Mouse (Mus musculus) heart, embryonic 12.5 days (tissue): ENCODE results near the gene Bcl6. TPM values are rescaled to one million over a fixed set of nuclear protein-coding genes. Genes with fewer than 3 reads are reported as not detected.

ENCODE experiments used
- ATAC-seq: fragments of 200-750 bp; cut with Nextera tagmentation; 2 replicates; pipeline ENCODE4 v1.8.0; 2017; ENCODE audit warnings: moderate TSS enrichment, moderate library complexity; ENCODE audit not compliant: insufficient number of reproducible peaks, low FRiP score
- H3K27ac ChIP-seq: fragments of 300-500 bp; sonication (generic); 2 replicates; pipeline ENCODE4 v1.5.1; 2016; ENCODE audit warnings: mild to moderate bottlenecking, moderate library complexity; ENCODE audit not compliant: poor library complexity, severe bottlenecking
- H3K27me3 ChIP-seq: fragments of 300-500 bp; sonication (generic); replicated peaks from 2 replicates; pipeline ENCODE4 v1.6.1; 2016; ENCODE audit warnings: mild to moderate bottlenecking, moderate library complexity
- H3K36me3 ChIP-seq: fragments of 300-500 bp; sonication (generic); 2 replicates; pipeline ENCODE4 v1.6.1; 2016; ENCODE audit warnings: mild to moderate bottlenecking, moderate library complexity
- H3K4me1 ChIP-seq: fragments of 300-500 bp; sonication (generic); replicated peaks from 2 replicates; pipeline ENCODE4 v1.6.1; 2016; ENCODE audit warnings: mild to moderate bottlenecking
- H3K4me2 ChIP-seq: fragments of 300-500 bp; sonication (generic); 2 replicates; pipeline ENCODE4 v1.6.1; 2016; ENCODE audit warnings: mild to moderate bottlenecking, moderate library complexity
- H3K4me3 ChIP-seq: fragments of 300-500 bp; sonication (generic); 2 replicates; pipeline ENCODE4 v1.5.1; 2016; ENCODE audit warnings: mild to moderate bottlenecking
- H3K9ac ChIP-seq: fragments of 300-500 bp; sonication (generic); 2 replicates; pipeline ENCODE4 v1.6.1; 2016; ENCODE audit warnings: mild to moderate bottlenecking, moderate library complexity
- H3K9me3 ChIP-seq: fragments of 300-500 bp; sonication (generic); replicated peaks from 2 replicates; pipeline ENCODE4 v1.6.1; 2016; ENCODE audit warnings: mild to moderate bottlenecking, moderate library complexity
- WGBS: fragments of 180-500 bp; shearing (Covaris S2); methylation state at CpG from one replicate; pipeline ENCODE4 v1.1.7; 2016; 5-methylcytosine and 5-hydroxymethylcytosine counted together
- polyA plus RNA-seq: library from polyadenylated mRNA; unstranded; fragments of >200 nt; fragmentation: Nextera tagmentation; extraction: Ambion mirVana; gene quantifications from 2 replicates; pipeline ENCODE4 v1.2.1, GENCODE M21; 2016

The Bcl6 gene
- polyA plus RNA-seq, 1 experiment from 2014 or later: 0.24 TPM

DNA sequence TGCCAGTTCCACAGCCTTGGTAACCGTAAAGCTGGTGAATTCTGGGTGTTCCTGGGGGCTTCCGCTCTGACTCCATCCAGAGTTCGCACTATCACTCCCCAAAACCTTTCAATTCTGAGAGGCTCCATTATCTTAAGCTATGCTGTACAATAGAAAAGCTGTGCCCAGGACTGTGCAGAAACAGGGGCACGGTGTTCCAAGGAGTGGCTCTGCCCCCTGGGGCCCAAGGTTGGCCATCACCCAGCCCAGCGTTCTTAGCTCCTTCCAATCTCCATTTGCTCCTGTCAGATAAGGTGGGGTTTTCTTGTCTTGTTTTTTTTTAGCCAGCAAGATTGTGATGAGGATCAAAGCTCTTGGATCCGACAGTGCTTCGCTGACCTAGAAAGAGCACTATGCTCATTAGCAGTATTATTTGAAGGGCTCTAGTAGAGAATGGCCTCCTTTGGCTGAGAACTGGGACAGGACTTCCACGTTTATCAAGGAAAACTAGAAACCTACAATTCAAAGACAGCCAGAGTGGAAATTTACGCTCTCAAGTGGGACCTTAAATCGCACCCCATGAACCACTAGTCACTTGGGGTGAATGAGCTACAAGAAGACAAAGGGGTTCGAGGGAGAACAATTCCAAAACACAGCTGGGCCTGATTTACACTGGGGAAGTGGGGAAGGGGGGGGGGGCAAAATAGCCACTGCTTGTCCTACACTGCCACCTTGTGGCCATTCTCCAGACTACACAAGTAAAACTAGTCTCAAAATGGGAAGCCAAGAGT is 35.3 kb downstream of the Bcl6 start:
- Histone ChIP-seq H3K9ac (no peak overlapping the region), H3K9me3 (0 out of 2 replicates have a peak, but pooled peaks cover 2% of the 10 kb centered on the region), H3K27me3 (no peaks in the 10 kb centered on the region), H3K4me1 (no peaks in the 10 kb centered on the region), H3K36me3 (no peaks in the 10 kb centered on the region), H3K4me3 (no peak overlapping the region), H3K27ac (no peak overlapping the region), H3K4me2 (no peak overlapping the region)
- ATAC-seq: no peak
- 39% methylated on average over 11 of the region's 11 CpGs for WGBS

DNA sequence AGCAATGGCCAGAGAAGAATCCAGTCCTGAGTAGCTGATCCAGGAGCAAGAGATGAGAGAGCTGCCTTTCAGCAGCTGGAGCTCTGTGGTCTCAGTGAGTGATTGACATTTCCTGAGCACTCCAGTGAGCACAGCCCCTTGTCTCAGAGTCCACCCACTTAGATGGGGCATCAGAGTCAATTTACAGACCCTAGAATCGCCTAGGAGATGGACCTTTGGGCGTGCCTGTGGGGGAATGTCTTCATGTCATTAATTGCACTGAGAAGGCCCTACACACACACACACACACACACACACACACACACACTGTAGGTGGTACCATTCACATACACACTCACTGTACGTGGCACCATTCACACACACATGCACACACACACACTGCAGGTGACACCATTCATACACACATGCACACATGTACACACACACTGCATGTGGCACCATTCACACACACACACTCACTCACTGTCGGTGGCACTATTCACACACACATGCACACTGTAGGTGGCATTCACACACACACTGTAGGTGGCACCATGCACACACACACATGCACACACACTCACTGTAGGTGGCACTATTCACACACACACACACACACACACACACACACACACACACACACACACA is 36.4 kb downstream of the Bcl6 start:
- Histone ChIP-seq H3K9ac (no peak overlapping the region), H3K4me1 (no peaks in the 10 kb centered on the region), H3K36me3 (no peaks in the 10 kb centered on the region), H3K9me3 (0 out of 2 replicates have a peak, but pooled peaks cover 5% of the 10 kb centered on the region), H3K4me2 (no peak overlapping the region), H3K27me3 (no peaks in the 10 kb centered on the region), H3K27ac (no peak overlapping the region), H3K4me3 (no peak overlapping the region)
- no peak for ATAC-seq
- 70% methylated on average over 4 of the region's 4 CpGs for WGBS

DNA sequence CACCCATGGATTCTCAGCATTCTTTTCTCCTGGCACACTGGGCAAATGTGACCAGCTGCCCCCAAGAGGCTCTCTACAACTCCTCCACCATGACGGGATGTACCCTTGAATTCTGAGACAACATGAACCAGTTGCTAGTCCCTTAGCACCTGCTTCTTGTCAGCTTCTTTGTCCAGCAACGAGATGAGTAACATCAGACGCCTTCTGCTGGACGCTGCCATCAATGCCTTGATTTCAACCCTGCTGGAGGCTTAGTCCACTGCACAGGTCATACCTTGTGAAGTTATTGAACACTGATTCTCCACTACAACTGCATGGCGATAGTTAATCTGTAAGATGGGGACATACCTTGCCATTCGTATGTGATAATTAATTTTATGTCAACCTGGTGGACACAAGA is 41.0 kb downstream of the Bcl6 start:
- Histone ChIP-seq H3K27ac (no peak overlapping the region), H3K9me3 (0 out of 2 replicates have a peak, but pooled peaks cover 5% of the 10 kb centered on the region), H3K4me1 (no peaks in the 10 kb centered on the region), H3K36me3 (no peaks in the 10 kb centered on the region), H3K4me2 (no peak overlapping the region), H3K4me3 (no peak overlapping the region), H3K27me3 (no peaks in the 10 kb centered on the region), H3K9ac (no peak overlapping the region)
- no peak for ATAC-seq
- 82% methylated on average over 6 of the region's 6 CpGs for WGBS

DNA sequence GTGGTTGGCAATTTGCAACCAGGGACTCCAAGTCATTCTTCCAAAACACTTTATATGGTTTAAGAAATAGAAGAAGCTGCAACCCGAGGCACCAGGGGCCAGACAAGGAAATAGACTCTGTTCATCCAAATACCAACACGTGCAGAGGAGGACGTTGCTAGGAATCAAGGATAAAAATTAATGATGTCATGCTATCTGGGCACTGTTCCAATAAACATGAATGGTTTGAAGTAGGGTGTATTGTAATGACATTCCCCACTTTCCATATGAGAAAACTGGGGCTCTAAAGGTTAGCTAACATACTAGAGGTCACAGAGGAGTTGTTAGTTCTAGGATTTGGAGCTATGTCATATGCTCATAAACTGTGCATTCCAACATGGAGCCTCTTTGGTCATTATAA is 43.9 kb downstream of the Bcl6 start:
- Histone ChIP-seq H3K9ac (no peak overlapping the region), H3K27me3 (no peaks in the 10 kb centered on the region), H3K4me1 (no peaks in the 10 kb centered on the region), H3K4me3 (no peak overlapping the region), H3K4me2 (no peak overlapping the region), H3K36me3 (no peaks in the 10 kb centered on the region), H3K27ac (no peak overlapping the region), H3K9me3 (0 out of 2 replicates have a peak, but pooled peaks cover 5% of the 10 kb centered on the region)
- no peak for ATAC-seq
- 40% methylated on average over 3 of the region's 3 CpGs for WGBS

DNA sequence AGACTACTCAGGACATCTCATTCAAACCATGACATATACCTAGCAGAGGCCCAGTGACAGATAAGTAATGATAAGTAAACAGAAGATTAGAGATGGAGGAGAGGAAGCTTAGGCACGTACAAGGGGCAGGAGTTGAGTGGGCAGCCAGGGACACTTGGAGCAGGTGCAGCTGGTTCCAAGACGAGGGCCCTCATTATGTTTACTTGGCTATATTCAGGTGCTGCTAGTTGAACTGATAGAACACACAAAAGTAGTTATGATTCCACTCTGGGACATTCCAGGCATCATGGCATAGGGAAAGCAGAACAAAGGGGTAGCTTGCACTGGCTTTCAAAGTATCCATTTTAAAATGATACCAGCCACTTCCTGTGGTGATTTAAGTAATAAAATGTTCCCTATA is 54.3 kb downstream of the Bcl6 start:
- Histone ChIP-seq H3K27me3 (0 out of 2 replicates have a peak, but pooled peaks cover 5% of the 10 kb centered on the region), H3K4me2 (no peak overlapping the region), H3K9ac (no peak overlapping the region), H3K9me3 (no peaks in the 10 kb centered on the region), H3K4me3 (no peak overlapping the region), H3K27ac (no peak overlapping the region), H3K4me1 (peaks cover 4% of the 10 kb centered on the region; the same call in 1 of the 2 replicates), H3K36me3 (no peaks in the 10 kb centered on the region)
- no peak for ATAC-seq
- WGBS: 61% methylated on average over 2 of the region's 2 CpGs

DNA sequence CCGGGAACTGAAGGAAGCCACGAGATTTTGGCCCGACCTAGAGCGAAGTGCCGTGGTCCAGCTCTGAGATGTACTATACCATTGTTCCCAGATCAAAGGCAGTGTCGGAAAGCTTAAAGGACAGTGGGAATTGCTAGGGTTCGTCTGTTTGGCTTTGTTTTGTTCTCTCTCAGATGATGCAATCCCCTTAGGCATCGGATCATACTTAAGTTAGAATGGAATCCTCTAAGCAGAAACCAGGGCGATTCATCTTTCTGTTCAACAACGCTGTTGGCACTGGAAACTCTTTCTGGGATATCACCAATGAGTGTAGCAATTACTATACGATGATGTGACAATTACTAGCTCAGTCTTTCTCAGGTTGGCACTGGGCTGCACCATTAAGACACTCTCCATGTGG is 56.4 kb downstream of the Bcl6 start, which contains the start of gene Rtp2:
Rtp2 (minus strand) TSS at position 101 of the 400 bp plus-strand sequence.
- no peak within 1 kb of the TSS for H3K27ac ChIP-seq

DNA sequence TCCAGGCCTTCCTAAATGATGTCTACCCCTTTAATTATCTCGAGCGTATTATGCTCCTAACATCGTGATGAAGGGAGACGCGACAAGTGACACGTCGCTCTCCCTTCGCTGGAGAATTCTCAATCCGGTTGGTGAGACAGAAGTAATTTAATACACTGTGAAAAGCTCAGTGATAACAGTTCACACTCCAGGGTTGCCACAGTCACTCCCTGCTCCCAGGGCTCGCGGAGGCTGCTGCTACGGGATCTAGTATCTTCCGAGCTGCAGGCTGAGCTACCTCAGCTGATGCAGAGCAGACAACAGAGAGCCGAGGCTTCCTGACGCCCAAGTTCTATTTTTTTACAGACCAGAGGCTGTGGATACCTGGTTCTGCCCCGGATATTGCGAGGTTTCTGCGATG is 57.4 kb downstream of the Bcl6 start:
- H3K4me3 ChIP-seq: no peak overlapping the region
- ATAC-seq: no peak
- no peaks in the 10 kb centered on the region for H3K36me3 ChIP-seq
- H3K27me3 ChIP-seq: 0 out of 2 replicates have a peak, but pooled peaks cover 10% of the 10 kb centered on the region
- H3K4me2 ChIP-seq: peak overlapping the region; percentile 57
- H3K4me1 ChIP-seq: peaks cover 4% of the 10 kb centered on the region; the same call in 1 of the 2 replicates
- no peak overlapping the region for H3K9ac ChIP-seq
- no peaks in the 10 kb centered on the region for H3K9me3 ChIP-seq
- no peak overlapping the region for H3K27ac ChIP-seq
- WGBS: 29% methylated on average over 18 of the region's 18 CpGs

More for the DNA sequence above, 56.4 kb downstream of the Bcl6 start, which contains the start of gene Rtp2:
- whole genome bisulfite sequencing: 84% methylated on average over 11 of the region's 11 CpGs
- Histone ChIP-seq H3K4me2 (peak within 1 kb of the TSS; percentile 57), H3K4me1 (peaks cover 4% of the 10 kb centered on the region; the same call in 1 of the 2 replicates), H3K9ac (no peak within 1 kb of the TSS), H3K9me3 (no peaks in the 10 kb centered on the region), H3K27me3 (0 out of 2 replicates have a peak, but pooled peaks cover 7% of the 10 kb centered on the region), H3K4me3 (no peak within 1 kb of the TSS), H3K36me3 (no peaks in the 10 kb centered on the region)
- no peak for ATAC-seq

DNA sequence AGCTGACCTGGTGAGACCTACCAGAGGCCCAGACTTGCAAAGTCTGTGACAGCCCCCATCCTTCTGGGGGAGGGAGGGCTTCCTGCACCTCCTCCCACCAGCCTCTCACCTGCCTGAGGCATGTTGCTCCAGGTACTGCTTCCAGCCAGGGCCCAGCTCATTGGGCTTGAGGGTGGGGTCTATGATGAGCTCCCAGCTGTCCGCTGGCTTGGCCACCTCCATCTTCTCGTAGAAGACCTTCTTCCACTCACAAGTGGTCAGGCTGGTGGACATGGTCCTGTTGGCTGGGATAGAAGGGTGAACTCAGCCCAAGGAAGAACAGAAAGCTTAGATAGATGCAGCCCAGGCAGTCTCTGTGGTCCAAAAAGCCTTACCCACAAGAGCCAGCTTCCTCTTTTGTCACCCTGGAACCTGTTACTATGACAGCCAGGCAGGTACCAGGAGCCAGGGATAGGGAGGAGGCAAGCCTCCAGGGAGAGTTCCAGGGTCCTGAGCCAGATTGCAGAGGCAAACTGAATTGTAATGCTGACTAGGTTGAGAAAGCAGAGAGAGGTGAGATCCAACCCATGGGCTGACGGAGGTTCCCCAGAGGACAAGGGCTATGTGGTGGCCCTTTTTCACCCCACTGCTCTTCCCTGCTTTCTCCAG is 58.1 kb downstream of the Bcl6 start:
- no peak overlapping the region for H3K9ac ChIP-seq
- peaks cover 4% of the 10 kb centered on the region; the same call in 1 of the 2 replicates for H3K4me1 ChIP-seq
- ATAC-seq: no peak
- H3K36me3 ChIP-seq: no peaks in the 10 kb centered on the region
- H3K4me2 ChIP-seq: peak overlapping the region; percentile 57
- no peak overlapping the region for H3K4me3 ChIP-seq
- 0 out of 2 replicates have a peak, but pooled peaks cover 10% of the 10 kb centered on the region for H3K27me3 ChIP-seq
- H3K27ac ChIP-seq: no peak overlapping the region
- H3K9me3 ChIP-seq: no peaks in the 10 kb centered on the region
- WGBS: 79% methylated on average over 3 of the region's 3 CpGs

DNA sequence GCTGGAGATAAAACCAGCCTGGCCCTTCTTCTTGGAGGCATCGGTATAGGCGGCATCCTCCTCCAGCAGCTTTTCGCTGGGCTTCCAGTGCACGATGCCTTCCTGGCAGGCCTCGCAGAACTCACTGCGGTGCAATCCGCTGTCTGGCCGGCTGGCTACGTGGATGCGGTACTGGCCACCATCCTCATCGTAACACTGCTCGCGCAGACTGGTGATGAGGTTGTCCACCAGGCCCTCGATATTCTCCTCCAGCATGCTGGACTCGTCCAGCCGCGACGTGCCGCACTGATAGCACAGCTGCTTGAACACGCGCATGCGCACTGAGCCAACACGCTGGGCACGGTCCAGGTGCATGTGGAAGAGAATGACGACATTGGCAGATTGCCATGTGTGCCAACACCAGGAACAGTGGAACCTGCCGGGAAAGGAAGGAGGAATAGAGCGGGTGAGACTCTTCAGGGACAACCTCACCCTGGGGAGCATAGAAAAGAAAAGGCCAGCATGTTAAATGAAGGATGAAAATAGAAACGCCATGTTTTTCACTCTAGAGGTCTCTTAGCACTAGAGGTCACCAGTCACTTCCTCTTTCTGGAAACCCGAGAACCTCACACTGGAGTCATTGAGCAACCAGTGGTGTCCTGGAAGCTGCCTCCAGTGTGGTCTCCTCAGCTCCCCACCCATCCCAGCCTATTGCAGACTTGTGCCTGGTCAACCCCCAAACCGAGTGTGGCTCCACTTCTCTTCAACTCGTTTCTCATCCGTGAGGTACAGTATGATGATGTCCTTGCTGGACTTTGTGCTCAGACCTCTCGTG is 61.1 kb downstream of the Bcl6 start:
- no peak; the same call in 1 of the 2 replicates for ATAC-seq
- 0 out of 2 replicates have a peak, but pooled peaks cover 10% of the 10 kb centered on the region for H3K27me3 ChIP-seq
- H3K36me3 ChIP-seq: no peaks in the 10 kb centered on the region
- no peaks in the 10 kb centered on the region for H3K9me3 ChIP-seq
- 89% methylated on average over 33 of the region's 33 CpGs for WGBS
- H3K4me2 ChIP-seq: no peak overlapping the region
- no peak overlapping the region for H3K4me3 ChIP-seq
- peaks cover 4% of the 10 kb centered on the region; the same call in 1 of the 2 replicates for H3K4me1 ChIP-seq
- H3K9ac ChIP-seq: no peak overlapping the region
- no peak overlapping the region for H3K27ac ChIP-seq

DNA sequence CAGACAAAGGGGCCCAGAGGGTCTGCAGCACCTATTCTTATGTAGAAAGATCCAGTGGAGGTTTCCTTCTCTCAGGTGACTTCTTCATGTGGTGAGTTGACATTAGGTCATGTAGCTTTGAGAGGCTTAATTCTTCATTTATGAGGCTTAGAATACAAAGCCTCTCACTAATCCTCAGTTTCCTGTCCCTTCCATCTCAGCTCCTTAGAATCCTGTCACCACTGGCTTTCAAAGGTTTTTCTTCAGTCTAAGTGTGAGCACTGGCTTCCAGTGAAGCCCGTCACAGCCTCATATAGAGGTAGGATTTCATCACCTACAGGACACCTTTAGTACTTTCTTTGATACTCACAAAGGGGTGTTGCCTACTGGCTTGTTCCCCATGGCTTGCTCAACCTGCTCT is 65.7 kb downstream of the Bcl6 start:
- no peak overlapping the region for H3K27ac ChIP-seq
- no peaks in the 10 kb centered on the region for H3K36me3 ChIP-seq
- H3K9ac ChIP-seq: no peak overlapping the region
- no peak overlapping the region for H3K4me3 ChIP-seq
- no peak for ATAC-seq
- H3K4me1 ChIP-seq: no peaks in the 10 kb centered on the region
- 71% methylated on average over 1 of the region's 1 CpGs for WGBS
- no peak overlapping the region for H3K4me2 ChIP-seq
- H3K9me3 ChIP-seq: no peaks in the 10 kb centered on the region
- 0 out of 2 replicates have a peak, but pooled peaks cover 5% of the 10 kb centered on the region for H3K27me3 ChIP-seq
